Mouse (Mus musculus) intestine, embryonic 14.5 days (tissue): ENCODE measurements around the gene Med23. TPM values are rescaled to one million over a fixed set of nuclear protein-coding genes. Genes with fewer than 3 reads are reported as not detected.

Experiments used
- ATAC-seq: fragments of 200-750 bp; cut with Nextera tagmentation; replicated peaks from 2 replicates; pipeline ENCODE4 v1.8.0; 2017; ENCODE audit warnings: low read depth, moderate number of reproducible peaks, moderate TSS enrichment, moderate library complexity; ENCODE audit not compliant: low FRiP score, low TSS enrichment
- DNase-seq: peaks from one replicate; pipeline ENCODE4 v3.0.0-alpha.2; 2018; ENCODE audit warnings: low spot score
- H3K27ac ChIP-seq: fragments of 300-500 bp; sonication (generic); 2 replicates; pipeline ENCODE4 v1.5.1; 2014; ENCODE audit warnings: low read depth, mild to moderate bottlenecking, control low read depth
- H3K27me3 ChIP-seq: fragments of 300-500 bp; sonication (generic); replicated peaks from 2 replicates; pipeline ENCODE4 v1.6.1; 2014; ENCODE audit warnings: low read length, control low read depth; ENCODE audit not compliant: control insufficient read depth, insufficient read depth
- H3K36me3 ChIP-seq: fragments of 300-500 bp; sonication (generic); 2 replicates; pipeline ENCODE4 v1.6.1; 2014; ENCODE audit warnings: low read length, control low read depth; ENCODE audit not compliant: control insufficient read depth, insufficient read depth
- H3K4me1 ChIP-seq: fragments of 300-500 bp; sonication (generic); replicated peaks from 2 replicates; pipeline ENCODE4 v1.6.1; 2014; ENCODE audit warnings: low read length, control low read depth, mixed read lengths; ENCODE audit not compliant: control insufficient read depth, insufficient read depth
- H3K4me2 ChIP-seq: fragments of 300-500 bp; sonication (generic); 2 replicates; pipeline ENCODE4 v1.6.1; 2014; ENCODE audit warnings: low read length
- H3K4me3 ChIP-seq: fragments of 300-500 bp; sonication (generic); 2 replicates; pipeline ENCODE4 v1.5.1; 2014; ENCODE audit warnings: low read depth, low read length, control low read depth, mixed read lengths
- H3K9ac ChIP-seq: fragments of 300-500 bp; sonication (generic); 2 replicates; pipeline ENCODE4 v1.6.1; 2014; ENCODE audit warnings: mild to moderate bottlenecking, low read length
- H3K9me3 ChIP-seq: fragments of 300-500 bp; sonication (generic); 2 replicates; pipeline ENCODE4 v1.6.1; 2016; ENCODE audit warnings: low read length, control low read depth; ENCODE audit not compliant: control insufficient read depth
- WGBS: fragments of 180-500 bp; shearing (Covaris S2); extraction: QIAGEN DNeasy Blood & Tissue Kit; methylation state at CpG from one replicate; pipeline ENCODE4 v1.1.7; 2014; 5-methylcytosine and 5-hydroxymethylcytosine counted together
- polyA plus RNA-seq: library from polyadenylated mRNA; unstranded; fragments of >200 nt; fragmentation: Nextera tagmentation; extraction: Ambion mirVana; gene quantifications from 2 replicates; pipeline ENCODE4 v1.2.1, GENCODE M21; 2014

Gene Med23
- polyA plus RNA-seq, 1 experiment from 2014 or later = 22.6 TPM

DNA sequence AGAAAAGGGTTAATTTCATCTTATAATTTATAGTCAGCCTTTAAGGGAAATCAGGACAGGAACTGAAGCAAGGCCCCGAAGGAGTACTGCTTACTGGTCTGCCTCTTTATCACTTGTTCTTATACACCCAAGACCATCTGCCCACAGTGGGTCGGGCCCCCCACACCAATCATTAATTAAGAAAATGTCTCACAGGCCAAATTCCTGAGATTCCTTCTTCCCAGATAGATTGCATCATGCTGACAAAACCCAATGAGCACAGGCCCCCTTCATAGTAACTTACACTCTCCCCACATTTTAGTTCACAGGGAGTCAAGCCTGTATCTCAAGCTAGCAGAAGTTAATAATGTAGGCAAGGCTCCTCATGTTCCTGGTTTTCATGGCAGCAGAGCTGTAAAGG, 27.8 kb upstream of the Med23 start:
- H3K4me3 ChIP-seq = no peak overlapping the region
- no peaks in the 10 kb centered on the region for H3K4me1 ChIP-seq
- no peak overlapping the region for H3K4me2 ChIP-seq
- H3K27me3 ChIP-seq = no peaks in the 10 kb centered on the region
- no peak overlapping the region for H3K27ac ChIP-seq
- 0 out of 2 replicates have a peak, but pooled peaks cover 8% of the 10 kb centered on the region for H3K9me3 ChIP-seq
- DNase-seq (no peak), ATAC-seq (no peak)
- H3K9ac ChIP-seq = no peak overlapping the region
- H3K36me3 ChIP-seq = no peaks in the 10 kb centered on the region
- WGBS = 22% methylated on average over 2 of the region's 2 CpGs

DNA sequence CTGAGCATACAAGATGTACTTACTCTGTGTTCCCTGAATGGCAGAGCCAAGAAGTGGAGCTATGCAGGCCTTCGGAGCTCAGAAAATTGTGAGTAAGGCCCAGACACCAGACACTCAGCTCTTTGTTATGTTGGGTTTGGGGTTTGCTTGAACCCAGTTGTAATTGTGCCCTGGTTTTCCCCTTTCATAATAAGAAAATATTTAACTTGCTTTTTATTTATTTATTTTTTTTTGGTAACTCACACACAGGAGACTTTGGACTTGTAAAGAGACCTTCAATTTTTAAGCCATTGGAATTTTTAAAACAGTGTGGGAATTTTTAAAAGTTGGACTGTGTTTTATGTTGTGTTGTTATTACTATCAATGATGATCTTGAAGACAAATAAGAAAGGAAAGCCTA, 27.1 kb upstream of the Med23 start, which contains the start of gene Enpp3:
Gene Enpp3 (minus strand): TSS at position 148 of the 400 bp plus-strand sequence.
- H3K4me3 ChIP-seq = no peak within 1 kb of the TSS
- ATAC-seq (no peak), DNase-seq (no peak)
- no peak within 1 kb of the TSS for H3K4me2 ChIP-seq
- no peak within 1 kb of the TSS for H3K9ac ChIP-seq
- no peaks in the 10 kb centered on the region for H3K27me3 ChIP-seq
- H3K4me1 ChIP-seq = no peaks in the 10 kb centered on the region
- 0 out of 2 replicates have a peak, but pooled peaks cover 8% of the 10 kb centered on the region for H3K9me3 ChIP-seq
- no peak within 1 kb of the TSS for H3K27ac ChIP-seq
- WGBS = 65% methylated on average over 1 of the region's 1 CpGs
- H3K36me3 ChIP-seq = no peaks in the 10 kb centered on the region

DNA sequence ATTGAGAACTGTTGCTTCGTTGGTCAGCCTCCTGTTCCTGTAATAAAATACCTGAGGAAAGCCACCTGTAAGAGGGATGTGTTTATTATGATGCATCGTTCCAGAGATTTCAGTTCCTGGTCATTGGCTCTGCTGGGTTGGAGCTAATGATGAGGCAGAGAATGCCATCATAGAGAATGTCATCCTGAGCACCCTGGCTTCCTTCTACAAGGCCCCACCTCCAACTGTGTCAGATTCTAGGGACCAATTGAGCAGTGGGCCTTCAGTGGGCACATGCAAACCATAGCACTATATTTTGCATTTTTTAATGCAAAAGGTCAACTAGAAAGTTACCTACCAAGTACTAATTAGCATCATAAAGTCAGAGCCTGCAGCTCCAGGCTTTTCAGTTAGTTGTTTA, 6.6 kb upstream of the Med23 start:
- Histone ChIP-seq H3K4me1 (no peaks in the 10 kb centered on the region), H3K9me3 (no peaks in the 10 kb centered on the region), H3K9ac (no peak overlapping the region), H3K36me3 (no peaks in the 10 kb centered on the region), H3K27ac (no peak overlapping the region), H3K27me3 (no peaks in the 10 kb centered on the region), H3K4me2 (no peak overlapping the region), H3K4me3 (no peak overlapping the region)
- ATAC-seq = no peak
- no peak for DNase-seq
- 82% methylated on average over 2 of the region's 2 CpGs for WGBS

DNA sequence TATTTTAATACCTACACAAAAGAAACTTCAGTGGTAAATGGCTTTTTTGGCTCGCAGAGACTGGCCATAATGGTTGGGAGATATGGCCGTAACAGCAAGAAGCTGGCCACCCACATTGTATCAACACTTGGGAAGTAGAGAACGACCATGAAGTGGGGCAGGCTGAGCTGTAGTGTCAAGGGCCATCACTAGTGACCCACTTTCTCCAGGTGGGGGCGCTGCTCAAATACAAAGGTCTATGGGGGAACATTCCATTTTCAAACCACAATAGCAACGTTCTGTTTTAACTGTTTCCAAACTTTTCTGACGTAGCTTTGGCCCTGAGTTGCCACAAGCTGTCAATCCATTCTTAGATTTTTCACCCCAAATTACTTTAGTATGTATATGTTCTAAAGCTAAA, 5.4 kb upstream of the Med23 start:
- Histone ChIP-seq H3K4me1 (no peaks in the 10 kb centered on the region), H3K4me3 (no peak overlapping the region), H3K4me2 (no peak overlapping the region), H3K27ac (no peak overlapping the region), H3K9me3 (no peaks in the 10 kb centered on the region), H3K27me3 (no peaks in the 10 kb centered on the region), H3K9ac (no peak overlapping the region), H3K36me3 (no peaks in the 10 kb centered on the region)
- ATAC-seq = no peak
- no peak for DNase-seq
- 65% methylated on average over 6 of the region's 6 CpGs for WGBS

DNA sequence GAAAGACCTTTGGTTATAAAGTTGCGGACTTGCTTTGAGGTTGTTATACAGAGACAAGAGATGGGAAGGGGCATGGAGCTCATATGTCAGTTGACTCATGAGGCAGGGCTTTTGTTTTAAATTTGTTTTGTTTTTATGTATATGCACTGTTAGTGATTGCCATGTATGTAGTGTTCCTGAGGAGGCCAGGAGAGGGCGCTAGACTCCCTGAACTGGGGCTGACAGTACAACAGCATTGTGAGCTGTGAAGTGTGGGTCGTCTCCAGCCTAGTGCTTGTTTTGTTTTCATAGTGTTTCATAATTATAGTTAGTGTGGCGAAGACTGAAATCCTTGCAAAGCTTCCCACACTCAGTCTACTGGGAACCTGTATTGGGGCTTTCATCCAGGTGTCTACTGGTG, 3.8 kb downstream of the Med23 start:
- ATAC-seq = no peak

DNA sequence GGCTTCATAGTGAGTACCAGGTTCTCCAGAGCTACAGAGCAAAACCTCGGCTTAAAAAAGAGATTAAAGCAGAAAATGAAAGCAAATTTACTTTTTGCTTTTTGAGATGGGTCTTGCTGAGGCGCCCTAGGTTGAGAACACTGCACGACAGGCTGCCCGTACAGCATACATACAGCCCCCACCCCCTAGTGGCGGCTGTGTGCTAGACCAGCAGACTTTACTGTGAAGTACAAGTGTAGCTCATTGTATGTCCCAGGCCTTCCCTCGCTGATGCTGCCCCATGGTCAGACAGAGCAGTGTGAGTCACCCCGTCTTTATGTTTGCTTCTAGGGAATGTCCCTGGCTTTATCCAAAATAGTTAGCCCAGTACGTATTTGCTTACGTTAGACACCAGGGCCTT, 16.2 kb downstream of the Med23 start:
- ATAC-seq (no peak), DNase-seq (no peak)
- Histone ChIP-seq H3K36me3 (peaks cover 84% of the 10 kb centered on the region), H3K27me3 (no peaks in the 10 kb centered on the region), H3K4me3 (no peak overlapping the region), H3K9me3 (no peaks in the 10 kb centered on the region), H3K27ac (no peak overlapping the region), H3K4me2 (no peak overlapping the region), H3K4me1 (no peaks in the 10 kb centered on the region), H3K9ac (no peak overlapping the region)
- WGBS = 84% methylated on average over 9 of the region's 9 CpGs

More for the DNA sequence above, 3.8 kb downstream of the Med23 start:
- 76% methylated on average over 4 of the region's 4 CpGs for WGBS
- Histone ChIP-seq H3K9me3 (no peaks in the 10 kb centered on the region), H3K9ac (no peak overlapping the region), H3K4me1 (no peaks in the 10 kb centered on the region), H3K36me3 (peaks cover 64% of the 10 kb centered on the region), H3K27me3 (no peaks in the 10 kb centered on the region), H3K4me3 (no peak overlapping the region), H3K4me2 (no peak overlapping the region), H3K27ac (no peak overlapping the region)
- no peak for DNase-seq

DNA sequence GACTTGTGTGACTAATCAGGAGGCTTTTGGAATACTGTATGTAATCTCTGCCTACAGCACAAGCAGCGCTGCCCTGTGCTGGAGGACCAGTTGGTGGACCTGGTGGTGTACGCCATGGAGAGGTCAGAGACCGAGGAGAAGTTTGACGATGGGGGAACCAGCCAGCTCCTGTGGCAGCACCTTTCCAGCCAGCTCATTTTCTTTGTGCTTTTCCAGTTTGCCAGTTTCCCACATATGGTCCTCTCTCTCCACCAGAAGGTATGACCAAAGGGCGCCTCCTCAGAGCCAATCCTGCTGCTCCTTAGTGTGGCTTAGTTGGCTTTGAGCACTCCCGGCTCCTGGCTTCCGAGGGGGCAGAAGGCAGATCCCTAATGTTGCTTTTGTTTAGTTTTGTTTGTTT, 18.6 kb downstream of the Med23 start:
- ATAC-seq = no peak
- H3K36me3 ChIP-seq = peaks cover 82% of the 10 kb centered on the region
- 96% methylated on average over 7 of the region's 7 CpGs for WGBS

DNA sequence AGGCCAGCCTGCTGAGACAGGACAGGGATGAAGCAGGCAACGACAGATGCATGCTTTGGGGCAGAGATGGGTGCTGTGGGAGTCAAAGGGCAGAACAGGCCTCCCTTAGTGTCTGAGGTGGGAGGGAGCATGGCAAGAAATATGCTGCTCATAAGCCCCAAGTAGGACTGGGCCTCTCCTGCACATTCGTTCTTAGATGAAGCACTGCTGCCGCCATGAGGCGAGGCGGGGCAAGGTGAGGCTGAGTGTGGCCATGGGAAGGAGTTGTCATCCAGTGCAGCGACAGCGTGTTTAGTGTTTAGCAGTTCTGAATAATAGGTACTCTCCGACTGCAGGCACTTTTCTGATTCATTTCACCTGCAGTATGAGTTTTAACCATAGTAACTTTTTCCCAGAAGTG, 26.1 kb downstream of the Med23 start:
- H3K36me3 ChIP-seq = peaks cover 93% of the 10 kb centered on the region
- no peak overlapping the region for H3K4me2 ChIP-seq
- DNase-seq = no peak
- no peaks in the 10 kb centered on the region for H3K9me3 ChIP-seq
- ATAC-seq = no peak
- WGBS = 83% methylated on average over 8 of the region's 8 CpGs
- H3K27ac ChIP-seq = no peak overlapping the region
- no peak overlapping the region for H3K9ac ChIP-seq
- no peaks in the 10 kb centered on the region for H3K4me1 ChIP-seq
- no peaks in the 10 kb centered on the region for H3K27me3 ChIP-seq
- no peak overlapping the region for H3K4me3 ChIP-seq

More for the DNA sequence above, 18.6 kb downstream of the Med23 start:
- Histone ChIP-seq H3K4me1 (no peaks in the 10 kb centered on the region), H3K27ac (no peak overlapping the region), H3K9ac (no peak overlapping the region), H3K4me2 (no peak overlapping the region), H3K4me3 (no peak overlapping the region), H3K9me3 (no peaks in the 10 kb centered on the region), H3K27me3 (no peaks in the 10 kb centered on the region)
- no peak for DNase-seq

DNA sequence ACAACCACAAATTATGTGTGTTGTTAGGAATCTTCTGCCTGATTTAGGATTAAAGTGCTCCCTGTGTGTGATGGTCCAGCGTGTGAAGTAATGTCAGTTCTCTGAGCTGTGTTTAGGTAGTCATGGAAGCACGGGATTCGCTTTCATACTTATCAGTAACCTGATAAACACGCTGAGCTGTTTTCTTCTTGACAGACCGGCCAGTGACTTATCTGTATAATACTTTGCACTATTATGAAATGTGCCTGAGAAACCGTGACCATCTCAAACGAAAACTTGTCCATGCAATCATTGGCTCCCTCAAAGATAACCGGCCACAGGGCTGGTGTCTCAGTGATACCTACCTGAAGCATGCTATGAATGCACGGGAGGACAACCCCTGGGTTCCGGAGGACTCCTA, 35.8 kb downstream of the Med23 start:
- no peak overlapping the region for H3K4me3 ChIP-seq
- no peaks in the 10 kb centered on the region for H3K4me1 ChIP-seq
- no peaks in the 10 kb centered on the region for H3K9me3 ChIP-seq
- peaks cover 99% of the 10 kb centered on the region for H3K36me3 ChIP-seq
- no peaks in the 10 kb centered on the region for H3K27me3 ChIP-seq
- no peak overlapping the region for H3K27ac ChIP-seq
- H3K9ac ChIP-seq = no peak overlapping the region
- ATAC-seq (no peak), DNase-seq (no peak)
- 93% methylated on average over 10 of the region's 10 CpGs for WGBS
- H3K4me2 ChIP-seq = no peak overlapping the region
